Mouse (Mus musculus): ENCODE data around the gene Neurl1a. TPM values are rescaled to one million over a fixed set of nuclear protein-coding genes. Genes with fewer than 3 reads are reported as not detected.

Gene Neurl1a
- polyA plus RNA-seq, 1 experiment from 2014 or later = 3.9 TPM

DNA sequence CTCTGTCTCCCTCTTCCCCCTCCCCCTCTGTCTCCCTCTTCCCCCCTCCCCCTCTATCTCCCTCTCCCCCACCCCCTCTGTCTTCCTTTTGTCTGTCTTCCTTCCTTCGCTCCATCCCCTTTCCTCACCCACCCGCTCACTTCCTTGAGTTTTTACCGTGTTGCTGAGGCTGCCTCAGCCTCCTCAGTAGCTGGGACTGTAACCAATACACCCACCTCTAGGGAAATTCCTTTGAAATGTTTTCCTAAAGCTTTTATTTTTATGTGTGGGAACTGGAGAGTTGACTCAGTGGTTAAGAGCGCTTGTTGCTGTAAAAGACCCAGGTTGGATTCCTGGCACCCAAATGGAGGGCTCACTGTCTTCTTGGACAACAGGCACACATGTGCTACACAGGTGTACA, 17.0 kb upstream of the Neurl1a start:
- no peaks in the 10 kb centered on the region for H3K27me3 ChIP-seq (ENCODE audit: control insufficient read depth, insufficient read depth, low read length)
- WGBS = 59% methylated on average over 4 of the region's 4 CpGs
- no peaks in the 10 kb centered on the region for H3K4me1 ChIP-seq (replicated peaks; ENCODE audit: control insufficient read depth, insufficient read depth)
- H3K9me3 ChIP-seq (ENCODE audit: control insufficient read depth, low read length) = no peaks in the 10 kb centered on the region
- TF ChIP-seq CTCF (IDR thresholded peaks at IDR 0.05; ENCODE audit: low read depth) = no peak
- no peak for TF ChIP-seq EP300 (optimal IDR thresholded peaks at IDR 0.05)
- no peak overlapping the region for H3K9ac ChIP-seq (ENCODE audit: low read length)
- H3K4me3 ChIP-seq (ENCODE audit: low read depth, low read length) = no peak overlapping the region
- H3K36me3 ChIP-seq (ENCODE audit: control insufficient read depth, insufficient read depth, low read length) = no peaks in the 10 kb centered on the region
- DNase-seq (ENCODE audit: low spot score) = no peak
- no peak for ATAC-seq (ENCODE audit: low FRiP score, low TSS enrichment)
- no peak overlapping the region for H3K4me2 ChIP-seq (replicated peaks; ENCODE audit: low read depth)
- no peak overlapping the region for H3K27ac ChIP-seq (replicated peaks)

DNA sequence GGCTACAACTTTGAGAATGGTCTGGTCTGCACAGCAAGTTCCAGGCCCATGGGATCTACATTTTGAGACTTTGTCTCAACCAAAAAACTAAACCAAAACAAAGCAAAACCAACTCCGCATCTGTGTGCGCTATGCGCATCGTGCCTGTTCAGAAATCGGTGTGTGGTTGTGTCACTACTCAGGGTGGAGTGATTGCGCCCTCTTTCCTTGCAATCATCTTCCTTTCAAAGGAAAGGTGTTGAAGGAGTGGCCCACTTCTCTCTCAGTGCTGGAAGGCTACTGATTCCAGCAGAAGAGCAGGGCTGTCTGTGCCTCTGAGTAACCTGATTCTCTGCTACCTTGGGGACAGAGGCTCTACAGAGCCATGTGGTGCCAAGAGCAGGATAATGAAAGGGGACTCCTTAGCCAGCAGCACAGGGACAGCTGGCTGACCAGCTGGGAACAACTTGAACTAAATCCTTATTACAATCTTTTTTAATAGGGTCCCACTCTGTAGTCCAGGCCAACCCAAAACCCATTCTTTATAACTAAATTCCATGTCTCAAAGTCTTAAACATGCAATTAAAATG, 15.4 kb upstream of the Neurl1a start:
- TF ChIP-seq EP300 (optimal IDR thresholded peaks at IDR 0.05) = no peak
- no peak for TF ChIP-seq CTCF (IDR thresholded peaks at IDR 0.05; ENCODE audit: low read depth)

DNA sequence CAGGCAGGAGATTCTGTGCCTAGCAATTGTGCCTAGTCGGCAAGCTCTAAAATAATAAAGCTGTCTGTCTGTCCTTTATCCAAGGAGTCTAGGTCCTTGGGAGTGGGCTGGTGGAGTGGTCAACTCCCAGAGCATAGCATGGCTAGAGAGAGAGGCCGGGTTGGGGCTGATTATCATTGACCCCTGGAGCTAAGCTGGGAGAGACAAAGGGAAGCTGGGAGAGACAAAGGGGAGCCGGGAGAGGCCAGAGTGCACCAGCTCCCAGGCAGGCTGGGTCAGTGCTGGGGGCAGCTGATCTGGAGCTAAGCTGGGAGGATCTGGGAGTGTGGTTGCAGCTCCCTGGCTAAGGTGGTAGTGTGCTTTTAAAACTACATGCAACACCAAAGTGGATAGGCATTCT, 11.9 kb upstream of the Neurl1a start:
- no peak overlapping the region for H3K9ac ChIP-seq (ENCODE audit: low read length)
- no peaks in the 10 kb centered on the region for H3K9me3 ChIP-seq (ENCODE audit: control insufficient read depth, low read length)
- ATAC-seq (ENCODE audit: low FRiP score, low TSS enrichment) = no peak
- no peak overlapping the region for H3K4me2 ChIP-seq (replicated peaks; ENCODE audit: low read depth)
- 38% methylated on average over 3 of the region's 3 CpGs for WGBS
- DNase-seq (ENCODE audit: low spot score) = no peak
- no peaks in the 10 kb centered on the region for H3K27me3 ChIP-seq (ENCODE audit: control insufficient read depth, insufficient read depth, low read length)
- 0 out of 2 replicates have a peak, but pooled peaks cover 2% of the 10 kb centered on the region for H3K4me1 ChIP-seq (replicated peaks; ENCODE audit: control insufficient read depth, insufficient read depth)
- no peak for TF ChIP-seq EP300 (optimal IDR thresholded peaks at IDR 0.05)
- no peak for TF ChIP-seq CTCF (IDR thresholded peaks at IDR 0.05; ENCODE audit: low read depth)
- H3K27ac ChIP-seq (replicated peaks) = no peak overlapping the region
- no peaks in the 10 kb centered on the region for H3K36me3 ChIP-seq (ENCODE audit: control insufficient read depth, insufficient read depth, low read length)
- no peak overlapping the region for H3K4me3 ChIP-seq (ENCODE audit: low read depth, low read length)

More for the DNA sequence above, 15.4 kb upstream of the Neurl1a start:
- ATAC-seq (ENCODE audit: low FRiP score, low TSS enrichment) = no peak
- Histone ChIP-seq H3K4me3 (ENCODE audit: low read depth, low read length) (no peak overlapping the region), H3K27ac (replicated peaks) (no peak overlapping the region), H3K27me3 (ENCODE audit: control insufficient read depth, insufficient read depth, low read length) (no peaks in the 10 kb centered on the region), H3K9ac (ENCODE audit: low read length) (no peak overlapping the region), H3K4me2 (replicated peaks; ENCODE audit: low read depth) (no peak overlapping the region), H3K4me1 (replicated peaks; ENCODE audit: control insufficient read depth, insufficient read depth) (no peaks in the 10 kb centered on the region), H3K9me3 (ENCODE audit: control insufficient read depth, low read length) (no peaks in the 10 kb centered on the region), H3K36me3 (ENCODE audit: control insufficient read depth, insufficient read depth, low read length) (no peaks in the 10 kb centered on the region)
- 92% methylated on average over 6 of the region's 6 CpGs for WGBS
- DNase-seq (ENCODE audit: low spot score) = no peak

- 0 out of 2 replicates have a peak, but pooled peaks cover 2% of the 10 kb centered on the region for H3K4me1 ChIP-seq (replicated peaks; ENCODE audit: control insufficient read depth, insufficient read depth)
- ATAC-seq (ENCODE audit: low FRiP score, low TSS enrichment) (no peak), DNase-seq (ENCODE audit: low spot score) (no peak)
- no peaks in the 10 kb centered on the region for H3K9me3 ChIP-seq (ENCODE audit: control insufficient read depth, low read length)
- no peak overlapping the region for H3K4me3 ChIP-seq (ENCODE audit: low read depth, low read length)
- no peak overlapping the region for H3K9ac ChIP-seq (ENCODE audit: low read length)
- H3K36me3 ChIP-seq (ENCODE audit: control insufficient read depth, insufficient read depth, low read length) = no peaks in the 10 kb centered on the region
- WGBS = 40% methylated on average over 7 of the region's 7 CpGs
- H3K27ac ChIP-seq (replicated peaks) = no peak overlapping the region
- 0 out of 2 replicates have a peak overlapping the region, but pooled peaks have one; percentile 1 for H3K4me2 ChIP-seq (replicated peaks; ENCODE audit: low read depth)
- H3K27me3 ChIP-seq (ENCODE audit: control insufficient read depth, insufficient read depth, low read length) = no peaks in the 10 kb centered on the region
- TF ChIP-seq CTCF (IDR thresholded peaks at IDR 0.05; ENCODE audit: low read depth) (no peak), EP300 (optimal IDR thresholded peaks at IDR 0.05) (no peak)
Observed at GRCm38 (mm10) chr19:47167617-47168214, 10.9 kb upstream of the Neurl1a start.

GRCm38 (mm10) chr19:47168223-47168622, 10.4 kb upstream of the Neurl1a start:
- Histone ChIP-seq H3K27me3 (ENCODE audit: control insufficient read depth, insufficient read depth, low read length) (no peaks in the 10 kb centered on the region), H3K4me3 (ENCODE audit: low read depth, low read length) (0 out of 2 replicates have a peak overlapping the region, but pooled peaks have one; percentile 17), H3K27ac (replicated peaks) (no peak overlapping the region), H3K36me3 (ENCODE audit: control insufficient read depth, insufficient read depth, low read length) (no peaks in the 10 kb centered on the region), H3K4me2 (replicated peaks; ENCODE audit: low read depth) (peak overlapping the region; percentile 44), H3K9me3 (ENCODE audit: control insufficient read depth, low read length) (no peaks in the 10 kb centered on the region), H3K9ac (ENCODE audit: low read length) (no peak overlapping the region), H3K4me1 (replicated peaks; ENCODE audit: control insufficient read depth, insufficient read depth) (0 out of 2 replicates have a peak, but pooled peaks cover 2% of the 10 kb centered on the region)
- no peak for TF ChIP-seq EP300 (optimal IDR thresholded peaks at IDR 0.05)
- TF ChIP-seq CTCF (IDR thresholded peaks at IDR 0.05; ENCODE audit: low read depth) = peak; percentile 94
- ATAC-seq (ENCODE audit: low FRiP score, low TSS enrichment) (peak; percentile 40; the same call in 1 of the 2 replicates), DNase-seq (ENCODE audit: low spot score) (no peak)
- WGBS = 12% methylated on average over 13 of the region's 13 CpGs

DNA sequence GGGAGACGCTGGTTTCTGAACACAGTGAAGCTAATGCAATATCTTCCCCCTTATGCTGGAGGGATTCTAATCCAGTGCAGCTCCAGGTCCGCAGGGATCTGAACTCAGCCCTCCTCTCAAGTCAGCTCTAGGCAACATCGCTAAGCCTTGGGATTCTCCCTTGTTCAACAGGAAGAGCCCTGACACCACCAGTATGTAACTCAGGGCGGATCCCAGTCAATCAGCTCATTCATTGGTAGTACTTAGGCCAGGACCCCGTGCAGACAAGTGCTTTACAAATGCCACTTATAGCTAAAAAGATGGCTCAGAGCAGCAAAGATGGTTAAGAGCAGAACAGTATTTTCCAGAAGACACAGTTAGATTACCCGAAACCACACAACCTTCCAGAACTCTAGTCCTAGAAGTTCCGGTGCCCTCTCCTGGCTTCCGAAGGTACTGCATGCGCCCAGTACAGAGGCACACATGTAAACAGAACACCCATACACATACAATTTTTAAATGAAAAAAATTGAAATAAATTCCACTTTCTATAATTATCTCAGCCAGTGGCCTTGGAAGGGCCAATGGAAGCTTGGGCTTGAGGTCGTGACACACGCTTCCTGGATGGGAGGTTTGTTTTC, 9.7 kb upstream of the Neurl1a start:
- peak overlapping the region; percentile 17; the same call in 1 of the 2 replicates for H3K4me3 ChIP-seq (ENCODE audit: low read depth, low read length)
- WGBS = 23% methylated on average over 11 of the region's 11 CpGs
- no peak overlapping the region for H3K9ac ChIP-seq (ENCODE audit: low read length)
- H3K27ac ChIP-seq (replicated peaks) = no peak overlapping the region
- 0 out of 2 replicates have a peak, but pooled peaks cover 2% of the 10 kb centered on the region for H3K4me1 ChIP-seq (replicated peaks; ENCODE audit: control insufficient read depth, insufficient read depth)
- no peaks in the 10 kb centered on the region for H3K9me3 ChIP-seq (ENCODE audit: control insufficient read depth, low read length)
- DNase-seq (ENCODE audit: low spot score) = peak; percentile 83
- H3K27me3 ChIP-seq (ENCODE audit: control insufficient read depth, insufficient read depth, low read length) = no peaks in the 10 kb centered on the region
- peak; percentile 68 for ATAC-seq (ENCODE audit: low FRiP score, low TSS enrichment)
- peak overlapping the region; percentile 44 for H3K4me2 ChIP-seq (replicated peaks; ENCODE audit: low read depth)
- TF ChIP-seq CTCF (IDR thresholded peaks at IDR 0.05; ENCODE audit: low read depth) (peak; percentile 90), EP300 (optimal IDR thresholded peaks at IDR 0.05) (no peak)
- H3K36me3 ChIP-seq (ENCODE audit: control insufficient read depth, insufficient read depth, low read length) = no peaks in the 10 kb centered on the region

All from stomach, postnatal 0 days (tissue).